ENCODE assay signal across 7 mouse cellular contexts in genomic region chr19:5725029-5725707, GRCm38 (mm10). TPM values are rescaled to one million over a fixed set of nuclear protein-coding genes. Genes with fewer than 3 reads are reported as not detected.
DNase-seq lines count a peak whose midpoint lies in the region; ATAC-seq and TF ChIP-seq lines count a peak whose summit lies in the region.

No protein-coding gene starts in this region.

- H3K27ac ChIP-seq in MEL (ENCODE audit: control insufficient read depth, low read depth, low read length): peak overlapping the region; percentile 95
- peak overlapping the region; percentile 77 for H3K27ac ChIP-seq in embryonic facial prominence, embryonic 14.5 days (replicated peaks; ENCODE audit: low read depth, low read length)
- H3K27ac ChIP-seq in heart, embryonic 16.5 days (ENCODE audit: low read length): peak overlapping the region; percentile 96
- no peak overlapping the region for H3K27ac ChIP-seq in limb, embryonic 11.5 days (replicated peaks; ENCODE audit: low read depth, low read length)
- no peak overlapping the region for H3K27ac ChIP-seq in midbrain, embryonic 16.5 days (ENCODE audit: low read length)

- TF ChIP-seq POLR2A in MEL (IDR thresholded peaks at IDR 0.05; ENCODE audit: control insufficient read depth in 1 of 2, insufficient read depth in 1 of 2, low read depth in 1 of 2, low read length in 2 of 2, poor library complexity in 1 of 2): 0 out of 4 replicates have a peak, but pooled peaks of 1 of the 2 experiments have one; percentile 35

- no peaks in the 10 kb centered on the region for H3K9me3 ChIP-seq in MEL (replicated peaks; ENCODE audit: insufficient read depth, low read length)
- H3K9me3 ChIP-seq in embryonic facial prominence, embryonic 14.5 days (ENCODE audit: control insufficient read depth, low read length): no peaks in the 10 kb centered on the region
- H3K9me3 ChIP-seq in heart, embryonic 16.5 days (replicated peaks; ENCODE audit: control insufficient read depth, low read length): no peaks in the 10 kb centered on the region
- no peaks in the 10 kb centered on the region for H3K9me3 ChIP-seq in limb, embryonic 11.5 days (ENCODE audit: control insufficient read depth, low read length)
- no peaks in the 10 kb centered on the region for H3K9me3 ChIP-seq in midbrain, embryonic 16.5 days (replicated peaks; ENCODE audit: control insufficient read depth, low read length, poor library complexity, severe bottlenecking)

- H3K79me2 ChIP-seq in MEL (ENCODE audit: control insufficient read depth, insufficient read depth, low read length, poor library complexity): peaks cover 43% of the 10 kb centered on the region

- TF ChIP-seq CTCF in MEL (IDR thresholded peaks at IDR 0.05 in 2 of 3, conservative IDR thresholded peaks at IDR 0.05 in 1 of 3; ENCODE audit: control insufficient read depth in 1 of 3, insufficient read depth in 1 of 3, low read depth in 2 of 3, low read length in 3 of 3, poor library complexity in 1 of 3, severe bottlenecking in 1 of 3): no peak

- peak; percentile 80 for DNase-seq in MEL (ENCODE audit: low read depth, low spot score)
- peak; percentile 77 for DNase-seq in embryonic facial prominence, embryonic 14.5 days (ENCODE audit: low spot score)
- DNase-seq in limb, embryonic 11.5 days (ENCODE audit: low spot score): peak; percentile 26
- no peak for DNase-seq in retina, embryonic 14.5 days (ENCODE audit: low spot score)
- DNase-seq in thymus, postnatal 36 days: no peak

- peaks cover 5 to 31% of the 10 kb centered on the region in 2 experiments for H3K36me3 ChIP-seq in MEL (ENCODE audit: control insufficient read depth in 1 of 2, insufficient read depth in 2 of 2, low read length in 2 of 2)
- H3K36me3 ChIP-seq in embryonic facial prominence, embryonic 14.5 days (ENCODE audit: control insufficient read depth, insufficient read depth, low read length): peaks cover 51% of the 10 kb centered on the region
- H3K36me3 ChIP-seq in heart, embryonic 16.5 days (ENCODE audit: control insufficient read depth, insufficient read depth): peaks cover 27% of the 10 kb centered on the region
- H3K36me3 ChIP-seq in limb, embryonic 11.5 days (ENCODE audit: control insufficient read depth, insufficient read depth, low read length): peaks cover 18% of the 10 kb centered on the region
- H3K36me3 ChIP-seq in midbrain, embryonic 16.5 days (ENCODE audit: control insufficient read depth, insufficient read depth, low read length): peaks cover 9% of the 10 kb centered on the region

- H3K4me3 ChIP-seq in MEL (ENCODE audit: control insufficient read depth in 1 of 2, insufficient read depth in 1 of 2, low read depth in 2 of 2, low read length in 2 of 2): peak overlapping the region; percentile 70 to 93
- peak overlapping the region; percentile 42 for H3K4me3 ChIP-seq in embryonic facial prominence, embryonic 14.5 days (ENCODE audit: low read depth, low read length)
- peak overlapping the region; percentile 84 for H3K4me3 ChIP-seq in heart, embryonic 16.5 days (ENCODE audit: low read length)
- H3K4me3 ChIP-seq in limb, embryonic 11.5 days (ENCODE audit: low read depth, low read length): peak overlapping the region; percentile 9; the same call in 1 of the 2 replicates
- no peak overlapping the region; the same call in 1 of the 2 replicates for H3K4me3 ChIP-seq in midbrain, embryonic 16.5 days (ENCODE audit: low read depth, low read length)

- peak; percentile 44 for ATAC-seq in embryonic facial prominence, embryonic 14.5 days (ENCODE audit: low read depth)
- ATAC-seq in heart, embryonic 16.5 days (replicated peaks; ENCODE audit: extremely low read depth, insufficient read depth, low FRiP score): peak; percentile 86
- 0 out of 2 replicates have a peak, but pooled peaks have one; percentile 12 for ATAC-seq in limb, embryonic 11.5 days (ENCODE audit: insufficient number of reproducible peaks, low FRiP score, low TSS enrichment, low read depth)
- no peak for ATAC-seq in midbrain, embryonic 16.5 days

- TF ChIP-seq EP300 in MEL (IDR thresholded peaks at IDR 0.05; ENCODE audit: low read depth in 1 of 2, low read length in 2 of 2): no peak; a peak in 1 of 4 replicates

- H3K4me1 ChIP-seq in MEL (ENCODE audit: control insufficient read depth in 1 of 2, insufficient read depth in 2 of 2, low read length in 2 of 2): peaks cover 3 to 43% of the 10 kb centered on the region in 2 experiments; a peak in 3 of 4 replicates
- H3K4me1 ChIP-seq in embryonic facial prominence, embryonic 14.5 days (ENCODE audit: control insufficient read depth, insufficient read depth, low read length): peaks cover 30% of the 10 kb centered on the region
- peaks cover 39% of the 10 kb centered on the region for H3K4me1 ChIP-seq in heart, embryonic 16.5 days (ENCODE audit: control insufficient read depth, insufficient read depth, low read length)
- peaks cover 29% of the 10 kb centered on the region for H3K4me1 ChIP-seq in limb, embryonic 11.5 days (ENCODE audit: control insufficient read depth, insufficient read depth, low read length)
- H3K4me1 ChIP-seq in midbrain, embryonic 16.5 days (ENCODE audit: control insufficient read depth, insufficient read depth, low read length): peaks cover 44% of the 10 kb centered on the region

- no peaks in the 10 kb centered on the region for H3K27me3 ChIP-seq in MEL (ENCODE audit: control insufficient read depth in 1 of 2, insufficient read depth in 2 of 2, low read length in 2 of 2)
- no peaks in the 10 kb centered on the region for H3K27me3 ChIP-seq in embryonic facial prominence, embryonic 14.5 days (replicated peaks; ENCODE audit: control insufficient read depth, insufficient read depth, low read length)
- no peaks in the 10 kb centered on the region for H3K27me3 ChIP-seq in heart, embryonic 16.5 days (ENCODE audit: control insufficient read depth, insufficient read depth, low read length)
- H3K27me3 ChIP-seq in limb, embryonic 11.5 days (ENCODE audit: control insufficient read depth, insufficient read depth, low read length): no peaks in the 10 kb centered on the region
- no peaks in the 10 kb centered on the region for H3K27me3 ChIP-seq in midbrain, embryonic 16.5 days (ENCODE audit: control insufficient read depth, insufficient read depth, low read depth, low read length)

- H3K4me2 ChIP-seq in embryonic facial prominence, embryonic 14.5 days (ENCODE audit: low read depth, low read length): peak overlapping the region; percentile 98
- peak overlapping the region; percentile 97 for H3K4me2 ChIP-seq in heart, embryonic 16.5 days (ENCODE audit: low read depth, low read length)
- peak overlapping the region; percentile 53 for H3K4me2 ChIP-seq in limb, embryonic 11.5 days (ENCODE audit: low read depth, severe bottlenecking)
- H3K4me2 ChIP-seq in midbrain, embryonic 16.5 days (ENCODE audit: low read length): peak overlapping the region; percentile 67

- 60% methylated on average over 12 of the region's 12 CpGs for WGBS in embryonic facial prominence, embryonic 14.5 days
- WGBS in heart, embryonic 16.5 days: 20% methylated on average over 12 of the region's 12 CpGs
- 69% methylated on average over 12 of the region's 12 CpGs for WGBS in limb, embryonic 11.5 days
- 80% methylated on average over 12 of the region's 12 CpGs for WGBS in midbrain, embryonic 16.5 days

- no peak for TF ChIP-seq RAD21 in MEL (IDR thresholded peaks at IDR 0.05; ENCODE audit: low read depth, low read length)

- H3K9ac ChIP-seq in MEL (ENCODE audit: control insufficient read depth, low read depth, low read length, poor library complexity, severe bottlenecking): peak overlapping the region; percentile 93
- peak overlapping the region; percentile 58 for H3K9ac ChIP-seq in embryonic facial prominence, embryonic 14.5 days (ENCODE audit: low read depth, low read length)
- H3K9ac ChIP-seq in heart, embryonic 16.5 days (ENCODE audit: low read length): peak overlapping the region; percentile 93
- H3K9ac ChIP-seq in limb, embryonic 11.5 days (ENCODE audit: low read length): peak overlapping the region; percentile 32
- H3K9ac ChIP-seq in midbrain, embryonic 16.5 days (ENCODE audit: low read depth, low read length): no peak overlapping the region

RNA-seq across cellular contexts. Expression of gene Ehbp1l1, which starts 0.9 kb away (rescaled TPM):
- total RNA-seq in MEL (2012; rRNA removed): 60.6 and 63.2 TPM in 2 replicates
- polyA plus RNA-seq in MEL (2012; ENCODE audit: insufficient read depth in 1 of 2, insufficient read length in 2 of 2, low read depth in 1 of 2, low replicate concordance in 2 of 2, missing spikeins in 1 of 2): 100 to 1,000 TPM in 1 of 2 experiments, 10 to 100 TPM in 1; 77.3 to 113 TPM
- 34.2 and 43.4 TPM in 2 replicates for polyA plus RNA-seq in embryonic facial prominence, embryonic 14.5 days (2014; fragmentation: Nextera tagmentation; extraction: Ambion mirVana)
- polyA plus RNA-seq in heart, embryonic 16.5 days (2015; fragmentation: Nextera tagmentation; extraction: Ambion mirVana): 92.3 and 97.5 TPM in 2 replicates
- polyA plus RNA-seq in limb, embryonic 11.5 days (2014; fragmentation: Nextera tagmentation; extraction: Ambion mirVana): 5.8 and 6.1 TPM in 2 replicates
- 31.3 and 38.6 TPM in 2 replicates for polyA plus RNA-seq in midbrain, embryonic 16.5 days (2015; fragmentation: Nextera tagmentation; extraction: Ambion mirVana)

RNA-seq across cellular contexts. Expression of gene Fam89b, which starts 4.3 kb away (rescaled TPM):
- 29.6 and 35.9 TPM in 2 replicates for total RNA-seq in MEL (2012; rRNA removed)
- polyA plus RNA-seq in MEL (2012; ENCODE audit: insufficient read depth in 1 of 2, insufficient read length in 2 of 2, low read depth in 1 of 2, low replicate concordance in 2 of 2, missing spikeins in 1 of 2): 10 to 100 TPM in 1 of 2 experiments, not detected in 1; 60.2 TPM
- 101 and 111 TPM in 2 replicates for polyA plus RNA-seq in embryonic facial prominence, embryonic 14.5 days (2014; fragmentation: Nextera tagmentation; extraction: Ambion mirVana)
- polyA plus RNA-seq in heart, embryonic 16.5 days (2015; fragmentation: Nextera tagmentation; extraction: Ambion mirVana): 68.6 and 72.3 TPM in 2 replicates
- polyA plus RNA-seq in limb, embryonic 11.5 days (2014; fragmentation: Nextera tagmentation; extraction: Ambion mirVana): 147 and 152 TPM in 2 replicates
- polyA plus RNA-seq in midbrain, embryonic 16.5 days (2015; fragmentation: Nextera tagmentation; extraction: Ambion mirVana): 116 and 131 TPM in 2 replicates

RNA-seq across cellular contexts. Expression of gene Ltbp3, which starts 15.5 kb away (rescaled TPM):
- 0.39 TPM in 1 of 2 replicates, not detected in the other for total RNA-seq in MEL (2012; rRNA removed)
- polyA plus RNA-seq in MEL (2012; ENCODE audit: insufficient read depth in 1 of 2, insufficient read length in 2 of 2, low read depth in 1 of 2, low replicate concordance in 2 of 2, missing spikeins in 1 of 2): not detected
- 59.2 and 68.0 TPM in 2 replicates for polyA plus RNA-seq in embryonic facial prominence, embryonic 14.5 days (2014; fragmentation: Nextera tagmentation; extraction: Ambion mirVana)
- 27.3 and 31.5 TPM in 2 replicates for polyA plus RNA-seq in heart, embryonic 16.5 days (2015; fragmentation: Nextera tagmentation; extraction: Ambion mirVana)
- polyA plus RNA-seq in limb, embryonic 11.5 days (2014; fragmentation: Nextera tagmentation; extraction: Ambion mirVana): 3.0 and 9.7 TPM in 2 replicates
- polyA plus RNA-seq in midbrain, embryonic 16.5 days (2015; fragmentation: Nextera tagmentation; extraction: Ambion mirVana): 9.3 and 9.6 TPM in 2 replicates

RNA-seq across cellular contexts. Expression of gene Kcnk7, which starts 21.0 kb away (rescaled TPM):
- 0.16 and 0.23 TPM in 2 replicates for total RNA-seq in MEL (2012; rRNA removed)
- polyA plus RNA-seq in MEL (2012; ENCODE audit: insufficient read depth in 1 of 2, insufficient read length in 2 of 2, low read depth in 1 of 2, low replicate concordance in 2 of 2, missing spikeins in 1 of 2): under 1 TPM in 1 of 2 experiments, not detected in 1; 0.60 TPM
- polyA plus RNA-seq in embryonic facial prominence, embryonic 14.5 days (2014; fragmentation: Nextera tagmentation; extraction: Ambion mirVana): 0.34 and 1.7 TPM in 2 replicates
- 0.18 and 0.24 TPM in 2 replicates for polyA plus RNA-seq in heart, embryonic 16.5 days (2015; fragmentation: Nextera tagmentation; extraction: Ambion mirVana)
- polyA plus RNA-seq in limb, embryonic 11.5 days (2014; fragmentation: Nextera tagmentation; extraction: Ambion mirVana): not detected in 2 replicates
- 0.15 TPM in 1 of 2 replicates, not detected in the other for polyA plus RNA-seq in midbrain, embryonic 16.5 days (2015; fragmentation: Nextera tagmentation; extraction: Ambion mirVana)

RNA-seq across cellular contexts. Expression of gene Pcnx3, which starts 36.5 kb away (rescaled TPM):
- total RNA-seq in MEL (2012; rRNA removed): 25.3 and 26.8 TPM in 2 replicates
- polyA plus RNA-seq in MEL (2012; ENCODE audit: insufficient read depth in 1 of 2, insufficient read length in 2 of 2, low read depth in 1 of 2, low replicate concordance in 2 of 2, missing spikeins in 1 of 2): 10 to 100 TPM in 1 of 2 experiments, not detected in 1; 76.4 TPM
- 24.1 and 32.1 TPM in 2 replicates for polyA plus RNA-seq in embryonic facial prominence, embryonic 14.5 days (2014; fragmentation: Nextera tagmentation; extraction: Ambion mirVana)
- 11.5 and 13.4 TPM in 2 replicates for polyA plus RNA-seq in heart, embryonic 16.5 days (2015; fragmentation: Nextera tagmentation; extraction: Ambion mirVana)
- 29.1 and 32.2 TPM in 2 replicates for polyA plus RNA-seq in limb, embryonic 11.5 days (2014; fragmentation: Nextera tagmentation; extraction: Ambion mirVana)
- polyA plus RNA-seq in midbrain, embryonic 16.5 days (2015; fragmentation: Nextera tagmentation; extraction: Ambion mirVana): 23.9 and 25.3 TPM in 2 replicates

Comparison
In these comparisons a context has a peak if more than half of its experiments do, and no peak if none do; other contexts are left out.
1. DNase-seq: peak in MEL (single experiment), embryonic facial prominence, embryonic 14.5 days (single experiment) and limb, embryonic 11.5 days (single experiment); none in retina, embryonic 14.5 days (single experiment) and thymus, postnatal 36 days (0 of 2).
2. H3K27ac ChIP-seq: peak in MEL (single experiment), embryonic facial prominence, embryonic 14.5 days (single experiment) and heart, embryonic 16.5 days (single experiment); none in limb, embryonic 11.5 days (single experiment) and midbrain, embryonic 16.5 days (single experiment).
3. Peak in every context shown above with its lines, with median percentiles within 50 percentile points of each other: H3K4me2 ChIP-seq.